Mouse (Mus musculus) myocyte (in vitro differentiated cells): ENCODE measurements around the gene Tox2. TPM values are rescaled to one million over a fixed set of nuclear protein-coding genes. Genes with fewer than 3 reads are reported as not detected.

Experiments
- H3K27me3 ChIP-seq: one replicate; pipeline ENCODE4 v1.6.1; 2011; ENCODE audit not compliant: control insufficient read depth, insufficient read depth, insufficient read length
- H3K36me3 ChIP-seq: one replicate; pipeline ENCODE4 v1.6.1; 2011; ENCODE audit not compliant: control insufficient read depth, insufficient read depth
- H3K4me2 ChIP-seq: one replicate; pipeline ENCODE4 v1.6.1; 2011; ENCODE audit warnings: low read depth, control low read depth
- H3K4me3 ChIP-seq: one replicate; pipeline ENCODE4 v1.5.1; 2011; ENCODE audit warnings: mild to moderate bottlenecking, control low read depth, moderate library complexity
- H3K79me2 ChIP-seq: one replicate; pipeline ENCODE4 v1.6.1; 2011; ENCODE audit not compliant: control insufficient read depth, insufficient read depth
- H3ac ChIP-seq: one replicate; pipeline ENCODE4 v1.6.1; 2011; ENCODE audit not compliant: control insufficient read depth, insufficient read length
- CEBPB ChIP-seq: IDR thresholded peaks from 2 replicates; pipeline ENCODE4 v1.6.1; 2011; ENCODE audit warnings: mild to moderate bottlenecking, moderate library complexity; ENCODE audit not compliant: poor library complexity, insufficient read depth, severe bottlenecking
- E2F4 ChIP-seq: IDR thresholded peaks from one replicate; pipeline ENCODE4 v1.6.1; 2011; ENCODE audit warnings: mild to moderate bottlenecking, control low read depth, moderate library complexity; ENCODE audit not compliant: insufficient read depth
- MAX ChIP-seq: IDR thresholded peaks from one replicate; pipeline ENCODE4 v1.6.1; 2011; ENCODE audit warnings: low read depth, mild to moderate bottlenecking, control low read depth
- MYOD1 ChIP-seq, 3 experiments: IDR thresholded peaks; one replicate each; pipeline ENCODE4 v1.6.1; 2011; ENCODE audit warnings: control low read depth in 2 of 3, low read depth in 2 of 3, mild to moderate bottlenecking in 2 of 3, moderate library complexity in 1 of 3; ENCODE audit not compliant: insufficient read length in 2 of 3, control insufficient read depth in 1 of 3
- MYOG ChIP-seq, 3 experiments: IDR thresholded peaks; one replicate each; pipeline ENCODE4 v1.6.1; 2011; ENCODE audit warnings: control low read depth in 2 of 3, low read depth in 2 of 3, mild to moderate bottlenecking in 2 of 3; ENCODE audit not compliant: insufficient read length in 2 of 3, control insufficient read depth in 1 of 3, insufficient read depth in 1 of 3
- POLR2A ChIP-seq: IDR thresholded peaks from one replicate; pipeline ENCODE4 v1.6.1; 2011; ENCODE audit warnings: low read depth, mild to moderate bottlenecking, control low read depth, moderate library complexity; ENCODE audit not compliant: insufficient read length
- POLR2AphosphoS2 ChIP-seq: IDR thresholded peaks from one replicate; pipeline ENCODE4 v1.6.1; 2011; ENCODE audit warnings: low read depth, control low read depth; ENCODE audit not compliant: insufficient read length
- REST ChIP-seq: IDR thresholded peaks from one replicate; pipeline ENCODE4 v1.6.1; 2011; ENCODE audit warnings: mild to moderate bottlenecking, control low read depth, moderate library complexity; ENCODE audit not compliant: insufficient read depth, insufficient read length
- SRF ChIP-seq: IDR thresholded peaks from one replicate; pipeline ENCODE4 v1.6.1; 2011; ENCODE audit warnings: low read depth; ENCODE audit not compliant: control insufficient read depth, insufficient read length
- TCF12 ChIP-seq: IDR thresholded peaks from one replicate; pipeline ENCODE4 v1.6.1; 2011; ENCODE audit warnings: mild to moderate bottlenecking, control low read depth; ENCODE audit not compliant: poor library complexity, insufficient read depth, severe bottlenecking
- TCF3 ChIP-seq: IDR thresholded peaks from one replicate; pipeline ENCODE4 v1.6.1; 2011; ENCODE audit warnings: low read depth, control low read depth; ENCODE audit not compliant: insufficient read length
- USF1 ChIP-seq: IDR thresholded peaks from one replicate; pipeline ENCODE4 v1.6.1; 2011; ENCODE audit warnings: low read depth, mild to moderate bottlenecking, control low read depth, moderate library complexity
- polyA plus RNA-seq: library from polyadenylated mRNA; unstranded; fragments of >200 nt; fragmentation: generic; extraction: Trizol; gene quantifications from one replicate; pipeline ENCODE4 v1.2.1, GENCODE M21; 2012; ENCODE audit warnings: missing spikeins

The Tox2 gene
- polyA plus RNA-seq, 1 experiment: 0.05 TPM

DNA sequence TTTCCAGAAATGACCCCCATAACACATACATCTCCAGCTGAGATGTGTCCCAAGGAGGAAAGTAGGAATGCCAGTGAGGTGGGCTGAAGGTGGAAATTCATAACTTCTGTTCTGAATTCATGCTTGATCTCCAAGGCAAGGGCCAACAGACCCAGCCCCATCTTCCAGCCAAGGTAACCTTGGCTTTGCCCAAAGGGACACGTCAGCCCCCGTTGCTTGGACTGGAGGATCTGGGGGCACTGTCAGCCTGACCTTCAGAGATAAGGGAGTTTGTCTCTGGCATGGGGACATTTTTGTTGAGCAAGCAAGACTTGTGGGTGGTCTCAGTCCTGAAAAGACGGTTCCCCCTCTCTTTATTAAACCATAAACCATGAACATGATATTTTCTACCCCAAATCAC lies 15.2 kb downstream of the Tox2 start:
- Histone ChIP-seq H3K36me3 (no peaks in the 10 kb centered on the region), H3ac (no peak overlapping the region), H3K79me2 (no peaks in the 10 kb centered on the region), H3K4me2 (no peak overlapping the region), H3K4me3 (no peak overlapping the region), H3K27me3 (peaks cover 51% of the 10 kb centered on the region)
- TF ChIP-seq CEBPB (no peak), POLR2AphosphoS2 (no peak), MAX (no peak), MYOD1 (IDR thresholded peaks at IDR 0.05; ENCODE audit: control insufficient read depth in 1 of 3, insufficient read length in 2 of 3, low read depth in 2 of 3) (no peak), E2F4 (no peak), MYOG (IDR thresholded peaks at IDR 0.05; ENCODE audit: control insufficient read depth in 1 of 3, insufficient read depth in 1 of 3, insufficient read length in 2 of 3, low read depth in 2 of 3) (no peak), TCF12 (no peak), REST (no peak), TCF3 (no peak), USF1 (no peak), SRF (no peak), POLR2A (no peak)

GRCm38 (mm10) chr2:163218571-163218970 lies 15.6 kb downstream of the Tox2 start:
- no peak for TF ChIP-seq REST
- no peak for TF ChIP-seq TCF12
- TF ChIP-seq MYOG (IDR thresholded peaks at IDR 0.05; ENCODE audit: control insufficient read depth in 1 of 3, insufficient read depth in 1 of 3, insufficient read length in 2 of 3, low read depth in 2 of 3): no peak
- TF ChIP-seq MYOD1 (IDR thresholded peaks at IDR 0.05; ENCODE audit: control insufficient read depth in 1 of 3, insufficient read length in 2 of 3, low read depth in 2 of 3): no peak
- no peak for TF ChIP-seq TCF3
- TF ChIP-seq POLR2AphosphoS2: no peak
- no peak for TF ChIP-seq CEBPB
- no peak for TF ChIP-seq POLR2A
- TF ChIP-seq SRF: no peak
- no peak for TF ChIP-seq MAX
- TF ChIP-seq USF1: no peak
- TF ChIP-seq E2F4: no peak

DNA sequence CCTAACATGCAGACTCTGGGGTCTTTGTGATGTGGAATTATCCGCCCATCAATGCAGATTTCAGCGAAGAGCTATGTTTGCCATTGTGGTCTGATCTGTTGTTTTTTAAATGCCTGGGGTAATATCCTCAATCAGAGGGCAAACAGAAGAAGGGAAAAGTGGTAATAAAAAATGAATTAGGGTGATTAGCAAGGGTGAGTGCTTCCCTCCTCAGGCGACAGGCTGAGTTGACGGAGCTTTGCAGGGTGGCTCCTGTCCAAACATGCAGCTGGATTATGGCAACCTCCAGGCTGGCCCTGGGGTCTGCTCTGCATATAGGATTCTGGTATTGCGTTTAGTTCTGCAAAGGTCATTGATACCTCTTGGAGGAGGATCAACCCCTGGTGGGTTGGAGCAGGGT lies 16.5 kb downstream of the Tox2 start:
- no peaks in the 10 kb centered on the region for H3K36me3 ChIP-seq
- TF ChIP-seq TCF12: no peak
- TF ChIP-seq MYOG (IDR thresholded peaks at IDR 0.05; ENCODE audit: control insufficient read depth in 1 of 3, insufficient read depth in 1 of 3, insufficient read length in 2 of 3, low read depth in 2 of 3): no peak
- no peak for TF ChIP-seq CEBPB
- TF ChIP-seq POLR2AphosphoS2: no peak
- no peak for TF ChIP-seq MYOD1 (IDR thresholded peaks at IDR 0.05; ENCODE audit: control insufficient read depth in 1 of 3, insufficient read length in 2 of 3, low read depth in 2 of 3)
- no peak overlapping the region for H3K4me2 ChIP-seq
- H3ac ChIP-seq: no peak overlapping the region
- H3K79me2 ChIP-seq: no peaks in the 10 kb centered on the region
- H3K27me3 ChIP-seq: peaks cover 55% of the 10 kb centered on the region
- H3K4me3 ChIP-seq: no peak overlapping the region

More at GRCm38 (mm10) chr2:163218571-163218970, 15.6 kb downstream of the Tox2 start:
- peaks cover 51% of the 10 kb centered on the region for H3K27me3 ChIP-seq
- no peak overlapping the region for H3K4me3 ChIP-seq
- no peak overlapping the region for H3ac ChIP-seq
- no peaks in the 10 kb centered on the region for H3K36me3 ChIP-seq
- no peaks in the 10 kb centered on the region for H3K79me2 ChIP-seq
- H3K4me2 ChIP-seq: no peak overlapping the region

DNA sequence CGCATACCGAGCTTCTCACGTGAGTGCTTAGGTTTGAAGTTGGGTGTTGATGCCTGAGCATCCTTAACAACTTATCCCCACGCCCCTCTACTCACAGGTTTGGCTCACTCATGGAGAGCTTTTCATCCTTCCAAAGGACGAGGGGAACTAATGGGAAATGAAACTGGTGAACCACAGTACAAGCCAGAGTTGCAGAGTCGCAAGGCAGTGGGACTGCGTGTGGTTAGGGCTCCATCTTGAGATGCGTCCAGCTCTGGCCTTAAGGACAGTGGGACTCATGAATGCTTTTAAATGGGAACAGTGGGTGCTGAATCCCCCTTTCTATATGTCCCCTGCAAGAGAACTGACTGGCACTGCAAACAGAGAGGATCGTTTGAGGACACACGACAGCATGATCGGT lies 17.8 kb downstream of the Tox2 start:
- no peaks in the 10 kb centered on the region for H3K79me2 ChIP-seq
- TF ChIP-seq MAX: no peak
- TF ChIP-seq MYOG (IDR thresholded peaks at IDR 0.05; ENCODE audit: control insufficient read depth in 1 of 3, insufficient read depth in 1 of 3, insufficient read length in 2 of 3, low read depth in 2 of 3): no peak
- TF ChIP-seq POLR2AphosphoS2: no peak
- no peak for TF ChIP-seq MYOD1 (IDR thresholded peaks at IDR 0.05; ENCODE audit: control insufficient read depth in 1 of 3, insufficient read length in 2 of 3, low read depth in 2 of 3)
- no peak for TF ChIP-seq CEBPB
- TF ChIP-seq USF1: no peak
- no peak for TF ChIP-seq REST
- no peak for TF ChIP-seq SRF
- no peak for TF ChIP-seq TCF12
- H3K4me3 ChIP-seq: no peak overlapping the region
- peaks cover 64% of the 10 kb centered on the region for H3K27me3 ChIP-seq
- no peak overlapping the region for H3ac ChIP-seq
- no peak overlapping the region for H3K4me2 ChIP-seq
- H3K36me3 ChIP-seq: no peaks in the 10 kb centered on the region

DNA sequence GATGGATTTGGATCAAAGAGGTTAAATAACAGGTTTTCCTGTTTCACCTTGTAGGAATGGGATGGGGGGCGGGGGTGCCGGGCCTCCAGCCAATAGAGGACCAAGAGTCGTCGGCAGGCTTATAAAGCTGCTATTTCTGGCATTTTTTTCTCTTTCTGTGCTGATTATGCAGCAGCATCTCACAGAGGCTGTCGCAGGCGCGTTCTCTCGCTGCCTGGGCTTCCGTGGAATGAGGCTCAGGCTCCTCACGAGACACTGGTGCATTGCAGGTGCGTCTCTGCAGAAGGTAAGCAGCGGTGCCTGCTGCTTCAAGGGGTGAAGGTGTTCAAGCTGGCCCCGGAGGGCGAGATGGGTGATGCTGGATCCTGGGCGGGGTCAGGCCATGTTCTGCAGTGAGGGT lies 22.4 kb downstream of the Tox2 start:
- H3K4me2 ChIP-seq: no peak overlapping the region
- no peaks in the 10 kb centered on the region for H3K36me3 ChIP-seq
- TF ChIP-seq POLR2AphosphoS2: no peak
- no peak for TF ChIP-seq REST
- no peak for TF ChIP-seq SRF
- no peak for TF ChIP-seq E2F4
- no peak for TF ChIP-seq MAX
- TF ChIP-seq TCF12: no peak
- TF ChIP-seq CEBPB: no peak
- no peak for TF ChIP-seq USF1
- TF ChIP-seq TCF3: no peak
- no peak for TF ChIP-seq MYOG (IDR thresholded peaks at IDR 0.05; ENCODE audit: control insufficient read depth in 1 of 3, insufficient read depth in 1 of 3, insufficient read length in 2 of 3, low read depth in 2 of 3)
- no peak for TF ChIP-seq MYOD1 (IDR thresholded peaks at IDR 0.05; ENCODE audit: control insufficient read depth in 1 of 3, insufficient read length in 2 of 3, low read depth in 2 of 3)
- no peak for TF ChIP-seq POLR2A

More for the DNA sequence above, 22.4 kb downstream of the Tox2 start:
- Histone ChIP-seq H3K27me3 (peaks cover 63% of the 10 kb centered on the region), H3K79me2 (no peaks in the 10 kb centered on the region), H3ac (no peak overlapping the region), H3K4me3 (no peak overlapping the region)
